Mouse (Mus musculus) urinary bladder, adult 18-20 months (tissue): ENCODE results near the gene Ppih.

Experiments
- DNase-seq, 2 experiments: peaks; one replicate each; pipeline ENCODE4 v3.0.0; 2022; ENCODE audit warnings: low spot score in 2 of 2, mixed read lengths in 2 of 2

The Ppih gene

DNA sequence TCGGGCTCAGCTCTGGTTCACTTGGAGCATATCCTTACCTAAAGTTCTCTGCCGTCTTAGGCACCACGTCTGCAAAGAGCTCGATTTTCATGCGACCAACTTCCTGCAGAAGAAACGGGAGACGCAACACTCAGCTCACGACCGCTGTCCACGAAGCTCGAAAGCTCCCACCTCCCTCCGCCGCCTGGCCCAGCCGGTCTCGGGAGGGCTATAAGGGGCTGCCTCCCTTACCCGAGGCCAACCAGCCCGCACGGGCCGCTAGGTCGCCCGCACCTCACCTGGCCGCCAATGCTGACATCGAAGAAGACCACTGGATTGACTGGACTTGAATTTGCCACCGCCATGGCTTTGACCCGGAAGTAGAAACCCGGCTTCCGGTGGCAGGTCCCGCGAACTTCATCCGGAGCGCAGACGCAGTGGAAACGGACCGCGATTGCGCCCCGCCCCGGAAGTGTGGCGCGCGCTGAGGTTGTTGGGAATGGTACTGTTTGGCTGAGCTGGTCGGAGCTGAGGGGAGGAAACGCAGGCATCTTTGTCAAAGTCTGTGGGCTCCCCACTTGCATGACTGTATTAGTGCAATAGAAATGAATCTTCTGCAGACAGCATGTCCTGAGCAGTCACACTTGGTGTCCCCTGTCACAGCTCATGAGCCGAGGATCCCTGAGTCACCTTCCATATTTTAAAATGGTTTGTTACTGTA lies at the start of gene Ppih:
TSS of gene Ppih (minus strand) at position 416 of the 700 bp plus-strand sequence.
- DNase-seq: peak; percentile 86 to 94

DNA sequence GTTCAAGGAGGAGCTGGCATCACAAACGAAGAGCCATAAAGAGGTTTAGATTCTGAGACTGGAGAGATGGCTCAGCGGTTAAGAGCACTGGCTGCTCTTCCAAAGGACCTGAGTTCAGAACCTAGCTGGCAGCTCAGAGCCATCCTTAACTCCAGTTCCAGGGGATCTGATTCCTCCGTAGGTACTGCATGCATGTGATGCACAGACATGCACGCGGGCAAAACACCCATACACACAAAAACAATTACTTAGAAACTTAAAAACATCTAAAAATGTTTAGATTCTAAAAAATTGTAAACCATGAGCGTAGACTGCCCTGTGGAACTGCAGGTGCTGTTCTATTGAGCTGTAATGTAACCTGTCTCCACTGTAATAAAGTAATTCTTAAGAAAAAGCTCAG lies 49.1 kb upstream of the Ppih start:
- no peak for DNase-seq

DNA sequence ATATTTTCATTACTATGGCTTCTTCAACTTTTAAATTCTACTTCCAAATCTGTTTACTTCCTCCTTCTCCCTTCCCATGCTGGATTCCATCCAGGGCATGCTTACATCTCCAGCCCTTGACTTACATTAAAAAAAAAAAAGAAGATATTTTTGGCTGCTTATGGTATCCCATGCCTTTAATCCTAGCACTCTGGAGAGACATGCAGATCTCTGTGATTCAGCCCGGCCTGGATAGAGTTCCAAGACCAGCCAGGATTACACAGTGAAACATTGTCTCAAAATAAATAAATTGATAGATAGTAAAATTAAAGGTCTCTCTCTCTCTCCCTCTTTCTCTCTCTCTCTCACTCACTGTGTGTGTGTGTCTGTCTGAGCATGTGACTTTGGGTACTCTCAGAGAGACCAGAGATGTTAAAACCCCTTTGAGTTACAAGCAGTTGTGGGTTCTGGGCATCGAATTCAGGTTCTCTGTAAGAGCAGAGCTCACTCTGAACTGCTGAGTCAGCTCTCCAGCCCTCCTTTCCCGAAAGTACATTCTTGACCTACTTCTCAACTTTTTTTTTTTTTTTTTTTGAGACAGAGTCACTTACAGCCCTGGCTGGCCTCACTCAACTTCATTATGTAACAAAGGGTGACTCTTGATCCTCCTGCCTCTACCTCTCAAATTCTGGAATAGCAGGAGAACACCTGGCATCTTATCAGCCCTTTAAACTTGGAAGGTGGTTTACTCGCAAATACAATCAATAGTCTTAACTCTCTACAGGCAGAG lies 46.6 kb upstream of the Ppih start:
- no peak for DNase-seq

DNA sequence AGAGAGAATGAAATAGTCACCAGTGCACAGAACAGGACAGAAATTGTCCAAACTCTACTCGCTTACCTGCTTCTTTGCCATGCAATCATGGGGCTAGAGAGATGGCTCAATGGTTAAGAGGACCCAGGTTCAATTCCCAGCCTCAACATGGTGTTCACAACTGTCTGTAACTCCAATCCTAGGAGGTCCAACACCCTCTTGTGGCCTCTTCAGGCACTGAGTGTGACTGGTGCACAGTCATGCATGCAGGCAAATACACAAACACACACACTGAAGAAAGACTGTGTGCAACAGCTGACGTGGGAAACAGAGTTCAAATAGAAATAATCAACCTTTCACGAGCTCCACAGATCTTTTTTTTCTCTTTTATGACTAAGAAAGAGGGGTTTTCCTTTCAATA lies 41.9 kb upstream of the Ppih start:
- no peak for DNase-seq

DNA sequence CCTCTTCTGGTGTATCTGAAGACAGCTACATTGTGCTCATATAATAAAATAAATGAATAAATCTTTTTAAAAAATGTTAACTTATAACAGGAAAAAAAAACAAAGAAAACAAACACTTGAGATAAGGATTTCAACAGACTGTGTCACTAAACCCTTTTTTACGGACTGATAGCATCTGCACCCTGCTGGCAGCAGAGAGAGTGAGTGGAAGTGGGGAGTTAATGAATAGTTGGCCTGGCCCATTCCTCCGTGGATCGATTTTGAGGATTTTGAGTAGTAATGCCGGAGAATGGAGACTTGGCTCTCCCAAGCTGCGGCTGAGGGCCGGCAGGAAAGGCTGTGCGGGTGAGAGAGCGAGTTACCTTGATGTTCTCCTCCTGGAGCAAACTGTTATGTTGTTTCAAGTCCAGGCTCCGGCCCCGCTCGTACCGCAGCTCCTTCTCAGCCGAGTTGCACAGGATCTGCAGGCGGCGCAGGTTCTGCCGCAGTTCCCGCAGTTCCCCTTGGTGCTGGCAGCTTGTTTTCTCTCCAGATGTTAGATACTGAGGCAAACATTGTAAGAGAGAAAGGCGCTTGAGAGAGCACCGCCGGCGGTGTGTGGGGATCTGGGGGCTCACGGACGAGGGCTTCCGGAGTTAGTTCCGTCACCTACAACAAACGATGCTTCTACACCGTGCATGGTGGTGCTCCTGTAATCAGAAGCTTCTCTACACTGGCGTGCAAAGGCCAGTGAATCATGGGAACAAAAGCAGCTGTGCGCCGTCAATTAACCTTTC lies 39.0 kb upstream of the Ppih start:
- DNase-seq: peak in 1 of 2 experiments; percentile 37

DNA sequence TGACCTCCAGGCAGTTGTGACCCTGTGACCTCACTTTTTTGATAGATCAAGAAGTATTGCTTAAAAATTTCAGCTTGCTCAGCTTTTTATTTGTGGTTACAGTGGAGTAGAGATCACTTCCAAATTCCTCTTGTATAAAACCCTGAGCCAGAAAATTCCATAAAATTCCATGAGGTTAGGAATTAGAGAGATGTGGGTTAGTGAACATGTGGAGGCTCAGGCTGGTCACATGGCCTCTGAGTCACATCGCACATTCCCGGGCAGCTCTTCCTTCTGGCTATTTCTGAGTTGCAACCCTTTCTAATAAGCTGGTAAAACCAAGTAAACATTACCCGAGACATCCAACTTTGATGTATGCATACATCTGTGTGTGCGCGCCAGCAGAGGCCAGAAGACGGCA lies 25.2 kb upstream of the Ppih start:
- DNase-seq: no peak

DNA sequence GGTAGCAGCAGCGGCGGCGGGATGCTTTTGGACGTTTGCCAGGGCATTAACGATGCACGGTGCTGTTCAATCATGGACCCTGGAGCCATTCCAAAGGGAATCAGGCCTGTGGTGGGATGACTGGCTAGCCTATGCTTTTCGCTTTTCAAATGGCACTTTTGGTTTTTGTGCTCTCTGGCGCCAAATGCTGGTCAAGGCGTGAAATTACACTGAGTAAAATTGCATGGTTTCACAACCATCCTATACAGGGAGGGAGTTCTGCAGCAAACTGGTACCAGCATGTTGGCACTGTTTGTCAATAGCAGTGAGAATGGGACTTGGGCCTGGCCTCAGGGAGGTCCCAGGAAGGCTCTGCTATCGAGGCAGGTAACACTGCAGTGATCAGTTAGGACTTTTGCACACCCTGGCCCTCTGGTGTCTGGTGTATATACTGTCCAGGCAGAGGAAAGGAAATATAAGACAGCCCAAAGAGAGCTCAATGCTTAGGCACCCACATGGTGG lies 18.6 kb upstream of the Ppih start:
- DNase-seq: peak in 1 of 2 experiments; percentile 35

DNA sequence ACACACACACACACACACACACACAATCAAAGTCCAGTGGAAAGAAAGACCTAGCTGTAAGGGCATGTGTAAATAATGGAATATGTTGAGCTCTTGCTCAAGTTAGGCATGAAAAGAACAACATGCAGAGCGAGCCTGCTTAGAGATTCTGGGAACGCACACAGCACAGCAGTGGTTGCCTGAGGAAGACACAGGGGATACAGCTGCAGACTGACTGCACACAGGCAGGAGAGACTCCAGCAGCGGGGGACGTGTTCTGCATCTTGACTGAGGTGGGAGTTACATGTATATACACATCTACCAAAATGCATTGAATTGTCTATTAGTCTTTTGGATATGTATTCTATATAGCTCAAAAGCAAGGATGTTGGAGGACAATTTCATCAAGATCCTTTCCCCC lies 18.1 kb upstream of the Ppih start:
- no peak for DNase-seq

DNA sequence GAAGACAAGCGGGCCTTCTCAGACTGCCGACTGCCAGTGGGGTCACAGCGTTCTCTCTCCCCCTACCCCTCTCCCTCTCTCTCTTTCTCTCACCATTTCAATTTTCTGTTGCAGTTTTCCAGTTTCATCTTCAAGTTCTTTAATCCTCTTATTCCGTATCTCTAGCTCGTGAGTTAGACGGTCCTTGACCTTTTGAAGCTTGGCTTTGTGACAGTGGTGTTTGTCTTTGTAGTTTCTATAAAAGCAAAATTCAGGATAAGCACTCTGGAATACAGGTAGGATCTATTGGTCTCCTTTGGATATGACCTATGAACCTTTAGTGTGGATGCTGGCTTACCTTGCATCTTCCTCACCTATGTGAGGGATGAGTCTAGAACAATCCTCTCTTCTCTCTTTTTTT lies 13.1 kb upstream of the Ppih start:
- no peak for DNase-seq

DNA sequence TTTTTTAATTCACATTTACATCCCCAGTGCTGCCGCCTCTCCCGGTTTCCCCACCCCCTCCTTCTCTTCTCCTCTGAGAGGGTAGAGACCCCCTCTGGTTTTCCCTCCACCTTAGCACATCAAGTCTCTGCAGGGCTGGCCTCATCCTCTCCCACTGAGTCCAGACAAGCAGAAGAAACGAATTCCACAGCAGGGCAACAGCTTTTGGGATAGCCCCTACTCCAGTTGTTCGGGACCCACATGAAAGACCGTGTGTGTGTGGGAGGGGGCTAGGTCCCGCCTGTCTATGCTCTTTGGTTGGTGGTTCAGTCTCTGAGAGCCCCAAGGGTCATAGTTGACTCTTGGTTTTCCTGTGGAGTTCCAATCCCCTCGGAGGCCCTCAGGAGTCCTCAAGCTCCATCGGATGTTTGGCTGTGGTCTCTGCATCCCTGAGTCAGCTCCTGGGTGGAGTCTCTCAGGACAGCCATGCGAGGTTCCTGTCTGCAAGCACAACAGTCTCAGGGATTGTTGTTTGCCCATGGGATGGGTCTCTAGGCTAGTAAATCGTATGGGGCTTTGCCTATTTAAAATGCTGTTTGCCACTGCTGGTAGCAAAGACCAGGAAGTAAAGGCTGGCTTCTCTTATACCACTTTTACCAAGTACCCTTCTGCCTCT lies 677 bp upstream of the Ppih start:
- peak in 1 of 2 experiments; percentile 11 for DNase-seq

DNA sequence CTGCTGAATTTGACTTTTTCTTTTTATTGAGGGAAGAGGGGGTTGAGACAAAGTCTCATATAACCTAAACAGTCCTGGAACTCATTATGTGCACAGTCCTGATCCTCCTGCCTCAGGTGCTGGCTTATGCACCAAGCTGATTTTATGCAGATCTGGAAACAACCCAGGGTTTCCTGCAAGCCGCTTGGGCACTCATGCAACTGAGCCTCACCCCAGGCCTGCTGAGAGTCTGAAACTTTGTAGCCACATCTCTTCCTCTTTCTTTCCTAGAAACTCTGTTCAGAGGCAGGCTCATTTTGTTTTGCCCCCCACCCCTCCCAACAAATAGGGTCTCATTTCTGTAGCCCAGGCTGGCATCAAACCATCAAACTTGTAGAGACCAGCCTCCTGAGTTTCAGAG lies 6.6 kb downstream of the Ppih start:
- no peak for DNase-seq

DNA sequence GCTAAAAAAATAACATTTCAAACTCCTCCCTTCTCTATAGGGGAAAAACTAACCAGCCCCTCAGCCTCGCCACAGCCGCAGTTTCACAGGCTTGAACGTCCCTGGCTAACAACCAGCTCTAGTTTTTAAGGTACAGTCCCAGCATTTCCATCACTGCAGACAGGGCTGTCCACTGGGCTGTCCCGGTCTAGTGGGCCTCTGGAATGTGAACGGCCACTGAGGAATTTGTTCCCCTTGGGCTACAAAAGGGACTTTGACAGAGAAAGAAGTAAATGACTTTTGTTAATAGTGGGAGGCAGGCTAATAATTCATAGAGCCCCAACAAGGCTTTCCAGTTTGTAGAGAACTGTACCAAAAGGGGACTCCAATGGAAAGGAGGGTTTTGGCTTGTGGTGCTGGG lies 14.9 kb downstream of the Ppih start:
- no peak for DNase-seq

DNA sequence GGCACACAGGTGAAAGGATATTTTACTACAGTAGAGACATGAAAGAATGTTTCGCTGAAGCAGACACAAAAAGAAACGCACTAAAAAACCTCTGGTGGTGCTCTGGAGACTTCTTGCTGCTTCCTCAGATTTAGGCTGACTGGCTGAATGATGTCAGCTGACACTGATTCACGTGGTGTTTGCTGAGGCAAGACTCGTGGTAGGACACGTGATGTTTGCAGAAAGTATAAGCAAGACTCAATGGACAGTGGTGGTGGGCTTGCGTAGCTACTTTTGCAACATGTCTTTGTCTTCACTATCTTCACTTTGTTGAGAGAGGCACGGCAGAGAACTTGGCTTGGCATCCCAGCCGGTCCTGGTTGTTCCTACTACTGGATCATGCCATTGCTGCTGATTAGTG lies 17.1 kb downstream of the Ppih start:
- no peak for DNase-seq

DNA sequence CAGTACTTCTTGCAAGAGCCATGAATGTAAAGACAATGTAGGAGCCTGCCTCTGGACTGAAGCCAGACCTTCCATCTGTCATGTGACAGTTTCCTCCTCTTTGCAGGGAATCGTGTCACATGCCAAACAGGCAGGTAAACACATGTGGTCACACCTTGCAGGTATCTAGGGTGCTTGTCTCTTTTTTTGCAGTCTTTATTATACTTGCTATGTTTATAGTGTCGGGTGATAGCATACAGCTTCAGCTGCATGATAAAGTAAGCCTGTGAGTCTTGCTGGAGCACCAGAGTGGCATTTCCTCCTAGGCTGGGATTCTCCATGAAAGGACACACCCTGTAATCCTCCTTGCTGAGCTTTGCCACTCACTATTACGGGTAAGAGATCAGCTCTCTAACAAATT lies 18.6 kb downstream of the Ppih start:
- DNase-seq: no peak

DNA sequence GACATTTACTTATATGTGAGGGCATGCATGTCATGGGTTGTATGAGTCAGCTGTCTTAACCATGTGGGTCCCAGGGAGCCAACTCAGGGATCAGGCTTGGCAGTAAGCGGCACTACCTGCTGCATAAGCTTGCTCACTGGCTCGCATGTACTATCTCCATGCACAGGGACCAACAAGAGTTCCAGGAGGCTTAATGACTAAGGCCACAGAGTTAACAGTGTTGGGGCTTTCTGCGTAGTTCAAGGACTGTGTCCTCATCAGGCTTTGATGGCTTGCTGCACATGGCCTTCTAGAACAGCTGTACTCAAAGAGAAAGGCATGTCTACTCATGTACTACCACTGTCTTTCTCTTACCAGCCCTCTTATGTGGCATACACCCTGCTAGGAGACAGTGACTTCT lies 19.6 kb downstream of the Ppih start:
- DNase-seq: no peak

DNA sequence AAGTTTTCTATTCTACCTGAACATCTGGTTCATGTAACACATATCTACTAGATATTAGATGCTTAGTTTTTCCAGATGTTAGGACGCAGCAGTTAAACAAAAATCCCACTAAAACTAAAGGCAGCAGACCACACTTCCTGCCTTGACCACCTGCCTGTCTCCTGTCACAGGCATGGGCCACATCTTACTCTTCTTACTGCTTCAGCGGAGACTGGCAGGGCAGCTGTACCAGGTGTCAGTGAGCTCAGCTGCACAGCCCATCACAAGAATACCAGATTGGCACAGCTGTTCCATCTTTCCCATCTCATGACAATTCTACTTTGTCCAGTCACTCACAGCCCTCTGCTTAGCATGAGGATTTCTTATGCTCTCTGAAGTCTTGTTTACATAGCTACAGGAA lies 23.0 kb downstream of the Ppih start:
- DNase-seq: no peak

DNA sequence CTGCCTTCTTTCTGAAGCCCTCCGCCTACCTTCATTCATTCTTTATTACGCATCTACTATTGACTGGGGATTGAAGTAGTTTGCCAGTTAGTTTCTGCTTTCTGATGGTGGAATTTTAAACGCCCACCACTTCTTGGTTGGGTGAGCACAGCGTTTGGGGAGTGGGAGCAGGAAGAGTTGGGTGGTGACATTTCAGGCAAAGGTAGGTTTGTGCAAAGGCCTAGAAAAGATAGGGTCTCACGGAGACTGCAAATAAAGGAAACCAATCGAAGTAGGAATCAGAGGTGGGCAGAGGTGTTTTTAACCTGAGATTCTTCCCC lies 25.3 kb downstream of the Ppih start:
- no peak for DNase-seq

DNA sequence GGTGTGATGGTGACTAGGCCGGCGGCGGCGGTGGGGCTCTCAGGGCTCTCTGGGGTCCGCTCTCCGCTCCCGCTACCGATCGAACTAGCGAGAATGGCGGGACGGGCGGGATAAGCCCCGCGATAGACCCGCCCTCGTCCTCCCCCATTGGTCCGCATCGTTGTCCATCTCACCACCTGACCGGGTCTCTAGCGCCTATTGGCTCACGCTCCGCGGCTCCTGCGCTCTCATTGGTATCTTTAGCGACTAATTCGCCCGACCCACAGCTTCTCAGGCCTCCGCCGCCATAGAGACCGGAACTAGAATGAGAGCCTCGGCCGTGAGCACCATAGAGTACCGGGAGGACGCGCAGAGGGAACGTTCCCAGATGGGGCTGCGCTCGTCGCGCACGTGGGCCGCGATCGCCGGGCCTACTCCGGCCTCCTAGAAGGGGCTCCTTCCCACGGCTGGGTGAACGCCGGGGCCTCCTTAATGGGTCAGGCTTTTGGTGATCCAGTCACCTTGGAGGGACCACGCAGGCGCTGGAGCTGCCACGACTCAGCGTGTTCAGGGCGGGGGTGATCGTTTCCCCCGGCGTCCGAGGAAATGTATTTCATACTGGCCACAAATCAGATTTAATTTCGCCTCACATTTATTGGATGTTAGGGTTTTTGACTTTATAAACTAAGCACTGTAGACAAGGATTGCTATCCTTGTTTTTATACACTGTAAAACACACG lies 25.8 kb downstream of the Ppih start, which contains the start of gene Ybx1:
TSS of gene Ybx1 (minus strand) at position 190 of the 719 bp plus-strand sequence.
- peak; percentile 100 for DNase-seq

DNA sequence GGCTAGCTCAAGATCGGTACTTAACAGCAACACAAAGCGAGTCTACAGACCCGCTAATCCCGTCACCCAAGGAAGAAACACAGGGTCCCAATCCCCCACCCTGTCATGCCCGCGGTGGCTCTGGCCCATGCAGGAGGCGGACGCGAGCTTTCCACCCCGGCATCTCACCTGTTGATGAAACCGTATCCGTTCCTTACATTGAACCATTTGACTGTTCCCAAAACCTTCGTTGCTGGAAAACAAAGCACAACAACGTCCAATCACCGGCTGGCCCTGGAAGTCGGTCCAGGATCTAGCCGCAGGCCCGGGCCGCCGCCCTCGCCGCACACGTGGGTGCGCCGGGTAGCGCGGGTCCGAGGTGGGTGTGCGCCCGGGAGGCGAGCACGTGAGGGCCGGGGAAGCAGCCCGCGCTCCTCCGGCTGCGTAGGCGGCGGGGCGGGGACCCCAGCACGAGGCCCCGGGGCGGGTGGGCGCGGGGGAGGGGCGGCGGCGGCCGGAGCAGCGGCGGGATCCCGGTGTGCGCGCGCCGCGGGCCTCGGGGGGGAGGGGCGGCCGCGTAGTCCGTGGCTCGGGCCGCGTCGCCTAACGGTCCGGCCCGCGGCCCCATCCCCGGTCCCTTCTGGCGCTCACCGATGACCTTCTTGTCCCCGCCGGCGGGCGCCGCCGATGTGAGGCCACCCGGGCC lies 26.6 kb downstream of the Ppih start:
- DNase-seq: peak in 1 of 2 experiments; percentile 34

DNA sequence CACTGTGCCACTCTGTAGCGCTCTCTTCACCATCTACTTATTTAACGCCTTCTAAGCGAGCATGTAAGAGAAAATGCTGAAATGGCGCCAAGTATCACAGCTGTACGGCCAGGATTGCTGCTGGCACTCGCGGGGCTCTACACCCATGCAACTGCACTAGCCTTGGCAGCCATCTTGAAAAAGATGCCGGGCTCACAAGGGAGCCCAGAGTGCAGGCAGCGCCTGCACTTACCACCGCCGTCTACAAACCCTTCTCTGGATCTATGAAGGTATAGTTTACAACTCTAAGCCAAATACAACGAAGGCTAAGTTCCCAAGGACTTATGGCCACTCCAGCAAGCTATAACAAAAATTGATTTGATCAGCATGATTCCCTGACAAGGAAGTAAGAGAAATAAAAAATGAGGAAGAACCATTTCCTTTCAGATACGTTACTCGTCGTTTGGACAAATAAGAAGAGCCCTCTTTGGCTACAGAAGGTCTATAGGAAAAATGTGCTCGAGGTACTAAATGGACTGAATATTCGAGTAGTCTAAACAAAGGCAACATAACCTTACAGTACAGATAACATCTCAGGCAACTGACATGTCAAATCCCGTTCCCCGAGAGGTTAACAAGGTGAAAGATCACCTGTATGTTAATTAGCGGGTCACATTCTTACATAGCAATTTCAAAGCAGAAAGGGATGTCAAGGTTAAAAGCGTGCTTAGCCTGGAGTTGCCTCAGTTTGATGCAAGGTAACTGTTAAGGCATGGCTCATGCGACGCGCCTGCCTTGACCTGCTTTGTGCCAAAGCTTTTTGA lies 27.4 kb downstream of the Ppih start:
- DNase-seq: peak; percentile 14 to 15
